Mouse (Mus musculus) kidney, postnatal 0 days (tissue): Measurements from ENCODE around the gene 3110082I17Rik. TPM values are rescaled to one million over a fixed set of nuclear protein-coding genes. Genes with fewer than 3 reads are reported as not detected.
A peak's percentile ranks its signal among the peaks of the same experiment; 100 is the strongest.
"Not testable (repeated sequence)": the region's sequence is repeated elsewhere in the genome, so short reads cannot be mapped to it uniquely, and the experiment has no call there.

Experiments
- ATAC-seq: fragments of 200-750 bp; cut with Nextera tagmentation; replicated peaks from 2 replicates; pipeline ENCODE4 v1.8.0; 2017; ENCODE audit warnings: low read depth, moderate number of reproducible peaks, moderate TSS enrichment, moderate library complexity; ENCODE audit not compliant: low FRiP score
- DNase-seq: peaks from one replicate; pipeline ENCODE4 v3.0.0-alpha.2; 2016; ENCODE audit warnings: low spot score
- H3K27ac ChIP-seq: fragments of 300-500 bp; sonication (generic); 2 replicates; pipeline ENCODE4 v1.5.1; 2014; ENCODE audit warnings: mild to moderate bottlenecking
- H3K27me3 ChIP-seq: fragments of 300-500 bp; sonication (generic); 2 replicates; pipeline ENCODE4 v1.6.1; 2014; ENCODE audit warnings: low read length, mixed read lengths; ENCODE audit not compliant: insufficient read depth
- H3K36me3 ChIP-seq: fragments of 300-500 bp; sonication (generic); 2 replicates; pipeline ENCODE4 v1.6.1; 2014; ENCODE audit warnings: low read length, mixed read lengths; ENCODE audit not compliant: insufficient read depth
- H3K4me1 ChIP-seq: fragments of 300-500 bp; sonication (generic); replicated peaks from 2 replicates; pipeline ENCODE4 v1.6.1; 2014; ENCODE audit warnings: antibody characterized with exemption, low read length, mixed read lengths; ENCODE audit not compliant: insufficient read depth
- H3K4me2 ChIP-seq: fragments of 300-500 bp; sonication (generic); 2 replicates; pipeline ENCODE4 v1.6.1; 2014; ENCODE audit warnings: mild to moderate bottlenecking, low read length, moderate library complexity, mixed read lengths
- H3K4me3 ChIP-seq: fragments of 300-500 bp; sonication (generic); replicated peaks from 2 replicates; pipeline ENCODE4 v1.5.1; 2014; ENCODE audit warnings: low read depth, low read length
- H3K9ac ChIP-seq: fragments of 300-500 bp; sonication (generic); 2 replicates; pipeline ENCODE4 v1.6.1; 2014; ENCODE audit warnings: low read depth, low read length
- H3K9me3 ChIP-seq: fragments of 300-500 bp; sonication (generic); replicated peaks from 2 replicates; pipeline ENCODE4 v1.6.1; 2016; ENCODE audit warnings: low read length, inconsistent platforms, mixed read lengths
- CTCF ChIP-seq: IDR thresholded peaks from 2 replicates; pipeline ENCODE4 v1.5.1; 2016; ENCODE audit warnings: antibody characterized with exemption, low read depth, mild to moderate bottlenecking, moderate library complexity
- WGBS: fragments of 180-500 bp; shearing (Covaris S2); extraction: QIAGEN DNeasy Blood & Tissue Kit; methylation state at CpG from one replicate; pipeline ENCODE4 v1.1.7; 2014; 5-methylcytosine and 5-hydroxymethylcytosine counted together
- polyA plus RNA-seq: library from polyadenylated mRNA; unstranded; fragments of >200 nt; fragmentation: Nextera tagmentation; extraction: Ambion mirVana; gene quantifications from 2 replicates; pipeline ENCODE4 v1.2.1, GENCODE M21; 2015

3110082I17Rik gene
- polyA plus RNA-seq, 1 experiment from 2014 or later = 25.6 TPM

DNA sequence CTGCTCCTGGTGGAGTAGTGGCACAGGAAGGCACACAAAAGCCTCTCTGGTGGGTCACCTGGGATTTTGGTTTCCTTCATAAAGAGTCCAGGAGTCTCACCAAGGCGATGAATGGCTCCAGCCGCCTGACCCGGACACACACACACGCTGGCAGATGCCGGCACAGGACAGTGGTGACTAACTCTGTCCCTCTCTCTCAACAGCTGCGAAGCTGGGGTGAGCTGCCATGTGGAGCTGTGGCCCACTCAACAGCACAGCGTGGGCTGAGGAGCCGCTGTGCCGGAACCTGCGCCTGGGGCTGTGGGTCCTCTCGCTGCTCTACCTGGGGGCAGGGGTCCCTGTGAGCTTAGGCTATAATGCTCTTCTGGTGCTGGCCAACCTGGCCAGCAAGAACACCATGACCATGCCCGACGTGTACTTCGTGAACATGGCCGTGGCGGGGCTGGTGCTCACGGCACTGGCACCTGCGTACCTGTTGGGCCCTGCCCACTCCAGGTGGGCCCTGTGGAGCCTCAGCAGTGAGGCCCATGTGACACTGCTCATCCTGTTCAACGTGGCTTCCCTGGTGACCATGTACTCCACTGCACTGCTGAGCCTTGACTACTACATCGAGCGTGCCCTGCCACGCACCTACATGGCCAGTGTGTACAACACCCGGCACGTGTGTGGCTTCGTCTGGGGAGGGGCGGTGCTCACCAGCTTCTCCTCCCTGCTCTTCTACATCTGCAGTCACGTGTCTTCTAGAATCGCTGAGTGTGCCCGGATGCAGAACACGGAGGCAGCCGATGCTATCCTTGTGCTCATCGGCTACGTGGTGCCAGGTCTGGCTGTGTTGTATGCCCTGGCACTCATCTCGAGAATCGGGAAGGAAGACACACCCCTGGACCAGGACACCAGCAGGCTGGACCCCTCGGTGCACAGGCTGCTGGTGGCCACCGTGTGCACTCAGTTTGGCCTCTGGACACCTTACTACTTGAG lies 67.8 kb downstream of the 3110082I17Rik start:
- H3K4me1 ChIP-seq = peaks cover 21% of the 10 kb centered on the region
- TF ChIP-seq CTCF = no peak
- H3K27me3 ChIP-seq = no peaks in the 10 kb centered on the region
- H3K27ac ChIP-seq = no peak overlapping the region
- WGBS = 92% methylated on average over 37 of the region's 37 CpGs
- H3K4me2 ChIP-seq = no peak overlapping the region
- no peak overlapping the region for H3K4me3 ChIP-seq
- H3K36me3 ChIP-seq = 0 out of 2 replicates have a peak, but pooled peaks cover 4% of the 10 kb centered on the region
- no peak for ATAC-seq
- H3K9ac ChIP-seq = no peak overlapping the region
- H3K9me3 ChIP-seq = no peaks in the 10 kb centered on the region
- DNase-seq = no peak

DNA sequence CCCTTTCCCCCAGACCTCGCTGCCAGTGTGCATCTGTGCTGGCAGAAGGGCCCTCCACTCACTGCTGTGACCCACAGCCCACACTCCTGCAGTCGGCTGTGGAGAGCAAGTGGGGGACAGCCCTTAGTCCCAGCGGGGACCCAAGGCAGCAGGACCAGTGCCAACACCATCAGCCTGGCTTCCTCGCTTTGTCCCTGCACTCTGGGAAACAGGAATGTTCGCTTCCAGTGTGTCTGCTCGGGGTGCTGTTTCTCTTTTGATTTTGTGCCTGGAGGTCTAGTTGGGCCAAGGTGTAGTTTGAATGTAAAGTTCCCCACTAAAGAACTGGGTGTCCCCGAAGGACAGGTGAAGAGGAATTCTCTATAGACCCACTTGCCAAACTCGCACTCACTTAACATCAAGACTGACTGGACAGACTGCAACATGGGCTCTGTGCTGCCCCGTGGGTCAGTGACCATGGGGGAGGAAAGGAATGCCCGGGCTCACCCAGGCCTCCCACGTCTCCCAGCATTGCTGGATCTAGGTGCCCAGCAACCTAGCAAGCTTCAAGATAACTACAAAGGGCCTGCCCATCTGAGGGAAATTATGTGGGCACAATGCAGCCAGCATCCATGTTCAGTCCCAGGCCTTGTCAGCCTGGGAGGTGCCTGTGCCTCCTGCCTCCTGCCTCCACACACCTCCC lies 68.9 kb downstream of the 3110082I17Rik start:
- H3K27ac ChIP-seq = no peak overlapping the region
- peaks cover 21% of the 10 kb centered on the region for H3K4me1 ChIP-seq
- H3K36me3 ChIP-seq = 0 out of 2 replicates have a peak, but pooled peaks cover 4% of the 10 kb centered on the region
- peak; percentile 57 for DNase-seq
- H3K4me2 ChIP-seq = no peak overlapping the region
- 0 out of 2 replicates have a peak overlapping the region, but pooled peaks have one; percentile 13 for H3K9ac ChIP-seq
- no peak for ATAC-seq
- H3K4me3 ChIP-seq = no peak overlapping the region
- WGBS = 59% methylated on average over 11 of the region's 11 CpGs
- no peaks in the 10 kb centered on the region for H3K27me3 ChIP-seq
- H3K9me3 ChIP-seq = no peaks in the 10 kb centered on the region
- TF ChIP-seq CTCF = no peak

DNA sequence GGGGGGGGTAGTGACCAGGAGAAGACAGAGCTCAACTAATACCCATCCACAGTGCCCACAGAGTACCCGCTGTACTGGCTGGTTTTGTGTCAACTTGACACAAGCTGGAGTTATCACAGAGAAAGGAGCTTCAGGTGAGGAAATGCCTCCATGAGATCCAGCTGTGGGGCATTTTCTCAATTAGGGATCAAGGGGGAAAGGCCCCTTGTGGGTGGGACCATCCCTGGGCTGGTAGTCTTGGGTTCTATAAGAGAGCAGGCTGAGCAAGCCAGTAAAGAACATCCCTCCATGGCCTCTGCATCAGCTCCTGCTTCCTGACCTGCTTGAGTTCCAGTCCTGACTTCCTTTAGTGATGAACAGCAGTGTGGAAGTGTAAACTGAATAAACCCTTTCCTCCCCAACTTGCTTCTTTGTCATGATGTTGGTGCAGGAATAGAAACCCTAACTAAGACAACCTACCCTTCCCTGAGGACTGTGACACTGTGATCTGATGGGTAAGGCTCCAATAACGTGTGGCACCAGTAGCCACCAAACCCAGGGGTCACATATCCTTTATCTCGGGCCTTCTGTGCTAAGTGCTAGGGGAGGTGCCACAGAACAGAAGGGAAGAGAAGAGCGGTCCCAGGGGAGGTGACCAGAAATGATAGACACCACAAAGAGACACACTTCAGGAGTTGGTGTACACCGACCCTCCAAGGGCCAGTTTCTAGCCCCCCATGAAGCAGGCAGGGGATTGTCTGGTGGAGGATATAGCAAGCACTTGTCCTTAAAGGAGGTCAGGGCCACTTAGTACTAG lies 69.8 kb downstream of the 3110082I17Rik start:
- not testable (repeated sequence) for H3K9me3 ChIP-seq, ATAC-seq
- 0 out of 2 replicates have a peak overlapping the region, but pooled peaks have one; percentile 65 for H3K27ac ChIP-seq

DNA sequence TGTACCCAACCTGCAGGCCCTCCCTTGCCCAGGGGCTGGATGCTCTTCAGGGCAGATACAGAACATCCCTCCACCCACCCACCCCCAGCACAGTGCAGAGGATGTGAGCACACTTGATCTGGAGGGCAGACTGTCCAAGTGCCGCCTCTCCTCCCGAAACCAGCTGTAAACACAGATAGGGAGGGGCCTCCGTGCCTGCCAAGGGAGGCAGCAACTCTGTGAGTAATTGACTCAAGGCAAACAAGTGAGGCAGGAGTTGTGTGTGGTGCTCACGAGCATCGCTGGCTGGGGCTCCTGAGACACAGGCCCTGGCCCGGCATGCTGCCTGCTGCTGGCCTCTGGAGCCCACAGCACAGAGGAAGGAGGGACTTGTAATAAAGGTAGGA lies 70.7 kb downstream of the 3110082I17Rik start:
- peaks cover 34% of the 10 kb centered on the region for H3K4me1 ChIP-seq
- peak; percentile 74 for DNase-seq

More for the DNA sequence above, 69.8 kb downstream of the 3110082I17Rik start:
- H3K27me3 ChIP-seq, DNase-seq, H3K36me3 ChIP-seq, H3K4me2 ChIP-seq, H3K4me3 ChIP-seq: not testable (repeated sequence)
- 0 out of 2 replicates have a peak overlapping the region, but pooled peaks have one; percentile 13 for H3K9ac ChIP-seq
- WGBS = 69% methylated on average over 5 of the region's 5 CpGs
- H3K4me1 ChIP-seq = peaks cover 27% of the 10 kb centered on the region

DNA sequence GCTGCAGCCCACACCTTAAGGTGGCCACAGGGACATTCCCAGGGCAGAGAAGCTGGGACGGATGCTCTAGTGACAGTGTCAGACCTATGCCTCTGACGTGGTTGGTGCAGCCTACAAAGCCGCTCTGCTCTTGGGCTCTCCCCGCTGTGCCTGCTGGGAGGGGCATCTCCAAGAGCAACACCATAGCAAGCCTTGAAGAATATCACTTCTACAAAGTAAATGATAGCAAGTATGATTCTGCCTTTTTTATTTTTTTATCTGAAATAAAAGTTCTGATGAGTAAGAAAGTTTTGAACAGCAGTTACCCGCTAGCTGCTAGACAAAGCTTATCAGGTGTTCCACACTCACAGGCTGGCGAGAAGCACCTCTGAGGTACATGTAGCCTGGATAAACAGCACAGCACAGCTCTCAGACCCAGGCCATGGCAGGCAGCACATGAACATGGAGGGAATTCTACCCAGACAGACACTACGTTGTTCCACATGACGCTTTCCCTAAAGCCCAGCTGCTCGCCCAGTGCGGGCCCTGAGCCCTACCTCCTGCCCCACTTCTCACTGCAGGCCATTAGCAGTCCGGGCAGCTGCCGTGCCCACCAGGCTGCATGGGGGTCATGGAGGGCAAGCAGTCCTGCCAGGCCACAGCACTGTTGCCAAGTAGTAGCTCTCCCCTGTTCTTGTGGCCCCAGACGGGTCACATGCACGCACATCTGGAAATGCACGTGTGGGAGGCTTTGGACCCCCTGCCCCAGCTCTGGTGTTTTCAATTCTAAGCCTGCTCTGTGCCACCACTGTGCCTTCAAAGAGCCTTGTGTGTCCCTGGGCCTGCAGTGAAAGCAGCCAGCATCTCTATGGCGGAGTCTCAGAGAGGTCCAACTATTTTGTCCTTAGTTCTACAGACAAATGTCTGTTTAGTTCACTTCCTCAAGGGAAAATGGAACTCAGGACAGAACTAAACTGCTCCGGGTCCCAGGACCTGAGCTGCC lies 71.3 kb downstream of the 3110082I17Rik start:
- 54% methylated on average over 17 of the region's 17 CpGs for WGBS
- Histone ChIP-seq H3K4me1 (peaks cover 41% of the 10 kb centered on the region), H3K4me3 (no peak overlapping the region), H3K27me3 (no peaks in the 10 kb centered on the region), H3K4me2 (peak overlapping the region; percentile 15; the same call in 1 of the 2 replicates), H3K36me3 (0 out of 2 replicates have a peak, but pooled peaks cover 4% of the 10 kb centered on the region), H3K9ac (peak overlapping the region; percentile 35; the same call in 1 of the 2 replicates), H3K9me3 (no peaks in the 10 kb centered on the region), H3K27ac (peak overlapping the region; percentile 65)
- no peak for ATAC-seq
- no peak for DNase-seq
- no peak for TF ChIP-seq CTCF

More for the DNA sequence above, 70.7 kb downstream of the 3110082I17Rik start:
- WGBS = 11% methylated on average over 6 of the region's 6 CpGs
- 0 out of 2 replicates have a peak overlapping the region, but pooled peaks have one; percentile 50 for H3K9ac ChIP-seq
- H3K4me3 ChIP-seq = no peak overlapping the region
- TF ChIP-seq CTCF = no peak
- H3K27ac ChIP-seq = peak overlapping the region; percentile 65
- H3K27me3 ChIP-seq = no peaks in the 10 kb centered on the region
- H3K4me2 ChIP-seq = no peak overlapping the region
- H3K36me3 ChIP-seq = 0 out of 2 replicates have a peak, but pooled peaks cover 4% of the 10 kb centered on the region
- peak; percentile 25; the same call in 1 of the 2 replicates for ATAC-seq
- H3K9me3 ChIP-seq = no peaks in the 10 kb centered on the region
